Mouse (Mus musculus) embryo, embryonic 9.5 days (tissue): ENCODE results near the gene Wdr44.
"Not testable (repeated sequence)": the region's sequence is repeated elsewhere in the genome, so short reads cannot be mapped to it uniquely, and the experiment has no call there.

ENCODE experiments used
- DNase-seq: peaks from one replicate; pipeline ENCODE4 v3.0.0-alpha.2; 2017; ENCODE audit errors: extremely low spot score

The Wdr44 gene

GRCm38 (mm10) chrX:23833784-23834183 lies 140.9 kb downstream of the Wdr44 start:
- not testable (repeated sequence) for DNase-seq

GRCm38 (mm10) chrX:23840921-23841320 lies 148.1 kb downstream of the Wdr44 start:
- DNase-seq: no peak
